Mouse (Mus musculus): Measurements from ENCODE around the gene Dhrs1. TPM values are rescaled to one million over a fixed set of nuclear protein-coding genes. Genes with fewer than 3 reads are reported as not detected.

Gene Dhrs1
- polyA plus RNA-seq, 1 experiment from 2014 or later, result 75.6 TPM

GRCm38 (mm10) chr14:55730116-55730515 is 15.4 kb downstream of the Dhrs1 start:
- Histone ChIP-seq H3K27ac (replicated peaks) (peak overlapping the region; percentile 62), H3K36me3 (no peaks in the 10 kb centered on the region), H3K9ac (no peak overlapping the region), H3K4me1 (replicated peaks) (no peaks in the 10 kb centered on the region), H3K4me2 (no peak overlapping the region), H3K27me3 (no peaks in the 10 kb centered on the region), H3K4me3 (no peak overlapping the region), H3K9me3 (no peaks in the 10 kb centered on the region)
- WGBS, result 68% methylated on average over 7 of the region's 7 CpGs
- no peak for ATAC-seq (ENCODE audit: low FRiP score, low read depth)

DNA sequence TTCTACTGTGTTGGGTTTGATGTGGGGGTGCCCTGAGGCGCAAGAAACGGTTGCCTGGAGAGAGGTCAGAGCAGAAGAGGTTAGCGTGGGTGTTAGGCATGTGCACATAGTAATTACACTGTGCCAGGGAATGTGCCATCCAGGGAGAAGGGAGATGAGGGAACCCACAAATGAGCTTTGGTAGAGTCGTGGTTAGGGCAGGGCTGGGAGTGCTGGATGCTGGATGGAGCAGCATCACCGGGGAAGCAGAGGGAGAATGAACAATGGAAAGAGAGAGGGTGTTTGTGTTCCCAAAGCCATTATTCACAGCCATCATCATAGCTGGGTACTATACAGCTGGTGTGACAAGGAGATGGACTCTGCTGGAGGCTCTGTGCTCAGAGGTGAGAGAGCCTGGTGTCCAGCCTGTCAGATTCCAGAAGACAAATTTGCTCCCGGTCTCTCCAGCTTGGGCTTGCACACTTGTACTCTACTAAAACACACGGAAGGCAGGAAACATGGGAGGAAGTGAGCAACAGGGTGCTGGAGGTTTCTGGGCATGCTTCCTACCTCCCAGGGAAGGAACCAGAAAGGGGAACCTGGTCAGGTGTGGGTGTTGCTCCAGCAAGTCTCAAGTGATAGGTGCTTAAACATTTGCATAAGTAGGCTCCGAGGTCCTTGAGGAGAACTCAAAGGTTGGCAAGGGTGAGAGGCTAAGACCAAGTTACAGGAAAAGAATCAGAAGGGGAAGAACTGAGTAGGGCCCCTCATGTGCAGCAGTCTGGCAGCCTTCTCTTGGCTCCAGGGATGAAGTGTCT is 17.4 kb downstream of the Dhrs1 start:
- Histone ChIP-seq H3K27ac (replicated peaks) (no peak overlapping the region), H3K9me3 (no peaks in the 10 kb centered on the region), H3K4me3 (no peak overlapping the region), H3K4me1 (replicated peaks) (no peaks in the 10 kb centered on the region), H3K9ac (no peak overlapping the region), H3K27me3 (no peaks in the 10 kb centered on the region), H3K4me2 (no peak overlapping the region), H3K36me3 (no peaks in the 10 kb centered on the region)
- WGBS, result 73% methylated on average over 8 of the region's 8 CpGs
- no peak for ATAC-seq (ENCODE audit: low FRiP score, low read depth)

DNA sequence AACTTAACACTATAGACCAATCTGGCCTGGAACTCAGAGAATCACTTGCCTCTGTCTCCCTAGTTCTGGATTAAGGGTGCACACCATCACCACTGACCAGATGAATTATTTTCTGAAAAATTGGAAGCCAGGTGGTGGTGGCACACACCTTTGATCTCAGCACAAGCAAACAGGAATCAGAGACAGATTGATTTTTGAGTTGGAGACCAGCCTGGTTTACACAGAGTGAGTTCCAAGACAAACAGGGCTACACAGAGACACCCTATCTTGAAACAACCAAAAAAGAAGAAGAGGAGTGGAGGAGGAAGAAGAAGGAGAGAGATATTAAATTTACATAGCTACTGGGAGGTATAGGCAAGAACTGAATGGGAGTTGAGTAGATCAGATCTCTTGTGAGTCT is 19.2 kb downstream of the Dhrs1 start:
- Histone ChIP-seq H3K4me1 (replicated peaks) (peaks cover 7% of the 10 kb centered on the region), H3K9me3 (no peaks in the 10 kb centered on the region), H3K4me3 (no peak overlapping the region), H3K36me3 (no peaks in the 10 kb centered on the region), H3K27ac (replicated peaks) (no peak overlapping the region), H3K27me3 (no peaks in the 10 kb centered on the region), H3K4me2 (no peak overlapping the region), H3K9ac (no peak overlapping the region)
- ATAC-seq (ENCODE audit: low FRiP score, low read depth), result no peak

DNA sequence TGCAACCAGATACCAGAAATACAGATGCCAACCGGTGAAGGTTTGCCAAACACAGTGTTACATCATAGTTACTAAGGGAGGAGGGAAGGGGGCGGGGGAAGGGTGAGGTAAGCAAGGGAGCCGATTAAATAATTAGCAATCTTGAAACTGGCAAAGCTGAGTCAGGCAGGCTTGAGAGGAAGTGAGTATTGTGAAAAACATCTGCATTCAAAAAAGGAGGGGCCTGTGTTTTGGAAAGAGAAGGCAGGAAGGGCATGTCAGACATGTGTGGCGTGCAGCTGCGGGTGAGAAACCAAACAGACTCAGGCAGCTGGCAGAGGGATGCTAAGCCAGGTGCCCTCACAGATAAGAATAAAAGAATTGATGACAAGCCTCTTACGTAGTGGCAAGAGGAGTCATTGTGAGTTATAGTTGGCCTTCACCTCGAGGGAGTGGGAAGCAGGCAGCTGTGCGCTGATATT is 21.0 kb downstream of the Dhrs1 start:
- Histone ChIP-seq H3K4me1 (replicated peaks) (peaks cover 15% of the 10 kb centered on the region), H3K27ac (replicated peaks) (no peak overlapping the region), H3K9me3 (no peaks in the 10 kb centered on the region), H3K27me3 (no peaks in the 10 kb centered on the region), H3K9ac (no peak overlapping the region), H3K36me3 (no peaks in the 10 kb centered on the region), H3K4me2 (no peak overlapping the region), H3K4me3 (no peak overlapping the region)
- ATAC-seq (ENCODE audit: low FRiP score, low read depth), result no peak
- WGBS, result 60% methylated on average over 8 of the region's 8 CpGs

DNA sequence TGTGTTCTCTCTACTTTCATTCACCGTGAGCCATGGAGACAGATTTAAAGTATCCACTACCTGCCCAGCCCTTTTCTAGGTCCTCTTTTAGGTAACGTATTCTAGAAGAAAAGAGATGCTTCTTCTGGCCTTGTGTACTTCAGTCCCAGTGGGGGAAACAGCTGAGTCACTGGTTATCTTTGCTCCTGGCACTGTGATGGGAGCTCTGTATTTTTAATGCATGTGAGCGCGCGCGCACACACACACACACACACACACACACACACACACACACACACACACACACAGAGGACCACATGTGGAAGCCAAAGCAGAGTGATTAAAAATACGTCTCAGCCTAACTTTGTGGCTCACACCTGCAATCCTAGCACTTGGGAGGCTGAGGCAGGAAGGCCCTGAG is 22.1 kb downstream of the Dhrs1 start:
- Histone ChIP-seq H3K4me2 (no peak overlapping the region), H3K9me3 (no peaks in the 10 kb centered on the region), H3K4me1 (replicated peaks) (peaks cover 15% of the 10 kb centered on the region), H3K27me3 (no peaks in the 10 kb centered on the region), H3K36me3 (peaks cover 4% of the 10 kb centered on the region; the same call in 1 of the 2 replicates), H3K27ac (replicated peaks) (no peak overlapping the region), H3K4me3 (no peak overlapping the region), H3K9ac (no peak overlapping the region)
- WGBS, result 97% methylated on average over 7 of the region's 7 CpGs
- no peak for ATAC-seq (ENCODE audit: low FRiP score, low read depth)

GRCm38 (mm10) chr14:55722438-55722945 is 23.0 kb downstream of the Dhrs1 start:
- Histone ChIP-seq H3K27ac (replicated peaks) (0 out of 2 replicates have a peak overlapping the region, but pooled peaks have one; percentile 25), H3K4me2 (peak overlapping the region; percentile 65), H3K9me3 (no peaks in the 10 kb centered on the region), H3K36me3 (peaks cover 10% of the 10 kb centered on the region), H3K9ac (no peak overlapping the region; the same call in 1 of the 2 replicates), H3K4me3 (peak overlapping the region; percentile 62), H3K4me1 (replicated peaks) (peaks cover 15% of the 10 kb centered on the region), H3K27me3 (no peaks in the 10 kb centered on the region)
- ATAC-seq (ENCODE audit: low FRiP score, low read depth), result no peak; the same call in 1 of the 2 replicates
- WGBS, result 47% methylated on average over 8 of the region's 8 CpGs

- WGBS, result under 1% methylated on average over 49 of the region's 50 CpGs
- H3K36me3 ChIP-seq, result peaks cover 12% of the 10 kb centered on the region
- no peaks in the 10 kb centered on the region for H3K27me3 ChIP-seq
- peak within 1 kb of the TSS; percentile 82 for H3K27ac ChIP-seq (replicated peaks)
- peak within 1 kb of the TSS; percentile 65 for H3K4me2 ChIP-seq
- peak within 1 kb of the TSS; percentile 62 for H3K4me3 ChIP-seq
- peak within 1 kb of the TSS; percentile 62 for H3K9ac ChIP-seq
- no peaks in the 10 kb centered on the region for H3K9me3 ChIP-seq
- peak; percentile 97 for ATAC-seq (ENCODE audit: low FRiP score, low read depth)
- peaks cover 15% of the 10 kb centered on the region for H3K4me1 ChIP-seq (replicated peaks)
Observed at GRCm38 (mm10) chr14:55721700-55722437, 23.6 kb downstream of the Dhrs1 start, which contains the start of gene Rabggta. TSS of gene Rabggta (minus strand) at chr14:55722263.

DNA sequence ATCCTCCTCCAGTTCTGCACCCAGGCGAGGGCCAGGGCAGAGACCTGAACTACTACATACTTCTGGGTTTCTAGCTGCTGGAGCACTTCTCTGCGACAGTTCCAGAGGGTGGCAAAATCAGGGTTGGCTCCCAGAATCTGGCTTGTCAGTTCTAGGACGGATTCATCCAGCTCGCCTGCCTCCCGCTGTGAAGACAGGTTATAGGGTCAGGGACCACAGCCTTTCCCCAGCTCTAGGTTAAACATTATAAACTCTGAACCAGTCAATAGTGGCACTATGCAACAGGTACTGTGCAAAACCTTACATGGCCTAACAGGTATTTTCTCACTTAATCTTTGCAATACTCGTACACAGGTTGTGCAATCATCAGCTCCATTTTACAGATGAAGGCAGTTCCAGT is 24.4 kb downstream of the Dhrs1 start:
- Histone ChIP-seq H3K9ac (peak overlapping the region; percentile 62), H3K36me3 (peaks cover 12% of the 10 kb centered on the region), H3K4me3 (peak overlapping the region; percentile 62), H3K9me3 (no peaks in the 10 kb centered on the region), H3K4me2 (peak overlapping the region; percentile 65), H3K27me3 (no peaks in the 10 kb centered on the region), H3K27ac (replicated peaks) (peak overlapping the region; percentile 82; the same call in 1 of the 2 replicates), H3K4me1 (replicated peaks) (peaks cover 15% of the 10 kb centered on the region)
- no peak for ATAC-seq (ENCODE audit: low FRiP score, low read depth)
- 78% methylated on average over 6 of the region's 6 CpGs for WGBS

GRCm38 (mm10) chr14:55720666-55721065 is 24.8 kb downstream of the Dhrs1 start:
- Histone ChIP-seq H3K27ac (replicated peaks) (no peak overlapping the region), H3K36me3 (peaks cover 12% of the 10 kb centered on the region), H3K9ac (no peak overlapping the region), H3K4me3 (peak overlapping the region; percentile 62; the same call in 1 of the 2 replicates), H3K9me3 (no peaks in the 10 kb centered on the region), H3K4me1 (replicated peaks) (peaks cover 15% of the 10 kb centered on the region), H3K4me2 (peak overlapping the region; percentile 65; the same call in 1 of the 2 replicates), H3K27me3 (no peaks in the 10 kb centered on the region)
- WGBS, result 93% methylated on average over 12 of the region's 12 CpGs
- ATAC-seq (ENCODE audit: low FRiP score, low read depth), result no peak

GRCm38 (mm10) chr14:55719737-55720136 is 25.8 kb downstream of the Dhrs1 start:
- ATAC-seq (ENCODE audit: low FRiP score, low read depth), result no peak
- no peak overlapping the region for H3K4me2 ChIP-seq
- WGBS, result 88% methylated on average over 6 of the region's 6 CpGs
- H3K27ac ChIP-seq (replicated peaks), result no peak overlapping the region
- peaks cover 15% of the 10 kb centered on the region for H3K4me1 ChIP-seq (replicated peaks)
- peaks cover 12% of the 10 kb centered on the region for H3K36me3 ChIP-seq
- no peak overlapping the region for H3K4me3 ChIP-seq
- no peaks in the 10 kb centered on the region for H3K9me3 ChIP-seq
- no peak overlapping the region for H3K9ac ChIP-seq
- no peaks in the 10 kb centered on the region for H3K27me3 ChIP-seq

- Histone ChIP-seq H3K27me3 (peaks cover 7% of the 10 kb centered on the region; the same call in 1 of the 2 replicates), H3K27ac (replicated peaks) (no peak overlapping the region), H3K36me3 (peaks cover 12% of the 10 kb centered on the region), H3K9me3 (no peaks in the 10 kb centered on the region), H3K4me3 (no peak overlapping the region), H3K9ac (no peak overlapping the region), H3K4me2 (no peak overlapping the region), H3K4me1 (replicated peaks) (peaks cover 11% of the 10 kb centered on the region)
- 81% methylated on average over 8 of the region's 8 CpGs for WGBS
- ATAC-seq (ENCODE audit: low FRiP score, low read depth), result no peak
Observed at GRCm38 (mm10) chr14:55716884-55717283, 28.6 kb downstream of the Dhrs1 start.

- H3K27me3 ChIP-seq, result peaks cover 7% of the 10 kb centered on the region; the same call in 1 of the 2 replicates
- H3K27ac ChIP-seq (replicated peaks), result no peak overlapping the region
- no peak for ATAC-seq (ENCODE audit: low FRiP score, low read depth)
- WGBS, result 94% methylated on average over 6 of the region's 6 CpGs
- no peak overlapping the region for H3K9ac ChIP-seq
- no peaks in the 10 kb centered on the region for H3K9me3 ChIP-seq
- no peak overlapping the region for H3K4me2 ChIP-seq
- peaks cover 12% of the 10 kb centered on the region for H3K36me3 ChIP-seq
- H3K4me3 ChIP-seq, result no peak overlapping the region
- H3K4me1 ChIP-seq (replicated peaks), result peaks cover 9% of the 10 kb centered on the region
Observed at GRCm38 (mm10) chr14:55716271-55716670, 29.2 kb downstream of the Dhrs1 start.

Measured in hindbrain, embryonic 15.5 days (tissue).